Mouse (Mus musculus) gastrocnemius, postnatal 4 days (tissue): ENCODE data around the gene C1qtnf6. TPM values are rescaled to one million over a fixed set of nuclear protein-coding genes. Genes with fewer than 3 reads are reported as not detected.

Experiments used
- DNase-seq, 2 experiments: peaks; one replicate each; pipeline ENCODE4 v3.0.0; 2021 to 2022; ENCODE audit warnings: low spot score in 2 of 2, mixed read lengths in 2 of 2
- total RNA-seq, 2 experiments: library from RNA; stranded (reverse); gene quantifications; 2 replicates each; pipeline ENCODE4 v1.2.3; 2021

C1qtnf6 gene
- total RNA-seq, 2 experiments from 2014 or later: 66.7 to 75.1 TPM

- DNase-seq: no peak
These were observed 47.9 kb downstream of the C1qtnf6 start for GRCm38 (mm10) chr15:78483311-78483710.

- DNase-seq: no peak
These were observed 48.7 kb downstream of the C1qtnf6 start for GRCm38 (mm10) chr15:78482518-78482917.

GRCm38 (mm10) chr15:78481448-78482000 lies 49.7 kb downstream of the C1qtnf6 start:
- no peak for DNase-seq

GRCm38 (mm10) chr15:78480991-78481390 lies 50.2 kb downstream of the C1qtnf6 start:
- no peak for DNase-seq

GRCm38 (mm10) chr15:78480111-78480510 lies 51.1 kb downstream of the C1qtnf6 start:
- DNase-seq: no peak

GRCm38 (mm10) chr15:78479470-78479869 lies 51.7 kb downstream of the C1qtnf6 start:
- DNase-seq: no peak

- no peak for DNase-seq
These were observed 53.1 kb downstream of the C1qtnf6 start for GRCm38 (mm10) chr15:78478073-78478472.

- DNase-seq: no peak
These were observed 54.3 kb downstream of the C1qtnf6 start for GRCm38 (mm10) chr15:78476878-78477277.

GRCm38 (mm10) chr15:78475604-78476031 lies 55.6 kb downstream of the C1qtnf6 start:
- DNase-seq: no peak

- DNase-seq: no peak
These were observed 57.8 kb downstream of the C1qtnf6 start for GRCm38 (mm10) chr15:78473442-78473841.

Other genes starting within 250 kb of the C1qtnf6 start
- gene Csf2rb2, start 225.7 kb downstream of the C1qtnf6 start, total RNA-seq: 1 to 10 TPM; 2.5 to 3.1 TPM
- 10 to 100 TPM in 1 of 2 experiments, 1 to 10 TPM in 1; 3.4 to 11.1 TPM for gene Csf2rb, start 205.7 kb downstream of the C1qtnf6 start, total RNA-seq
- not detected for gene Tex33, start 135.5 kb downstream of the C1qtnf6 start, total RNA-seq
- gene Tst, start 125.5 kb downstream of the C1qtnf6 start, total RNA-seq: 10 to 100 TPM; 17.5 to 20.5 TPM
- gene Mpst, start 125.0 kb downstream of the C1qtnf6 start, total RNA-seq: 10 to 100 TPM; 27.6 to 34.5 TPM
- 10 to 100 TPM; 83.5 to 85.4 TPM for gene Kctd17, start 102.9 kb downstream of the C1qtnf6 start, total RNA-seq
- gene Tmprss6, start 62.8 kb downstream of the C1qtnf6 start, total RNA-seq: under 1 TPM in 1 of 2 experiments, not detected in 1; 0.62 TPM
- under 1 TPM; 0.16 to 0.20 TPM for gene Il2rb, start 36.1 kb downstream of the C1qtnf6 start, total RNA-seq
- gene Sstr3, start 13.3 kb upstream of the C1qtnf6 start, total RNA-seq: under 1 TPM in 1 of 2 experiments, not detected in 1; 0.05 TPM
- gene Rac2, start 41.4 kb upstream of the C1qtnf6 start, total RNA-seq: 10 to 100 TPM in 1 of 2 experiments, 1 to 10 TPM in 1; 4.6 to 10.2 TPM
- 10 to 100 TPM in 1 of 2 experiments, 1 to 10 TPM in 1; 8.6 to 10.1 TPM for gene Cyth4, start 65.6 kb upstream of the C1qtnf6 start, total RNA-seq
- gene Elfn2, start 187.4 kb upstream of the C1qtnf6 start, total RNA-seq: under 1 TPM; 0.27 to 0.70 TPM
- gene Mfng, start 242.1 kb upstream of the C1qtnf6 start, total RNA-seq: 10 to 100 TPM in 1 of 2 experiments, 1 to 10 TPM in 1; 9.5 to 11.6 TPM